Mouse (Mus musculus) midbrain, embryonic 11.5 days (tissue): Measurements from ENCODE around the gene Gm20747. TPM values are rescaled to one million over a fixed set of nuclear protein-coding genes. Genes with fewer than 3 reads are reported as not detected.
"Not testable (repeated sequence)": the region's sequence is repeated elsewhere in the genome, so short reads cannot be mapped to it uniquely, and the experiment has no call there.

Experiments used
- ATAC-seq: fragments of 200-750 bp; cut with Nextera tagmentation; 2 replicates; pipeline ENCODE4 v1.8.0; 2017; ENCODE audit warnings: moderate TSS enrichment, moderate library complexity; ENCODE audit not compliant: low FRiP score
- DNase-seq: peaks from one replicate; pipeline ENCODE4 v3.0.0; 2015; ENCODE audit warnings: low spot score; ENCODE audit errors: missing footprints
- H3K27ac ChIP-seq: fragments of 300-500 bp; sonication (generic); 2 replicates; pipeline ENCODE4 v1.5.1; 2014; ENCODE audit warnings: low read depth, low read length
- H3K27me3 ChIP-seq: fragments of 300-500 bp; sonication (generic); 2 replicates; pipeline ENCODE4 v1.6.1; 2014; ENCODE audit warnings: mild to moderate bottlenecking, low read length, moderate library complexity, mixed read lengths; ENCODE audit not compliant: control insufficient read depth, insufficient read depth
- H3K36me3 ChIP-seq: fragments of 300-500 bp; sonication (generic); 2 replicates; pipeline ENCODE4 v1.6.1; 2014; ENCODE audit warnings: mild to moderate bottlenecking, low read length, moderate library complexity, mixed read lengths; ENCODE audit not compliant: control insufficient read depth, insufficient read depth
- H3K4me1 ChIP-seq: fragments of 300-500 bp; sonication (generic); 2 replicates; pipeline ENCODE4 v1.6.1; 2014; ENCODE audit warnings: low read length; ENCODE audit not compliant: control insufficient read depth, insufficient read depth
- H3K4me2 ChIP-seq: fragments of 300-500 bp; sonication (generic); 2 replicates; pipeline ENCODE4 v1.6.1; 2014; ENCODE audit warnings: mild to moderate bottlenecking, moderate library complexity
- H3K4me3 ChIP-seq: fragments of 300-500 bp; sonication (generic); 2 replicates; pipeline ENCODE4 v1.5.1; 2014; ENCODE audit warnings: low read depth, low read length
- H3K9ac ChIP-seq: fragments of 300-500 bp; sonication (generic); 2 replicates; pipeline ENCODE4 v1.6.1; 2014; ENCODE audit warnings: low read length
- H3K9me3 ChIP-seq: fragments of 300-500 bp; sonication (generic); 2 replicates; pipeline ENCODE4 v1.6.1; 2016; ENCODE audit warnings: low read length; ENCODE audit not compliant: control insufficient read depth
- WGBS: fragments of 180-500 bp; shearing (Covaris S2); extraction: QIAGEN DNeasy Blood & Tissue Kit; methylation state at CpG from one replicate; pipeline ENCODE4 v1.1.7; 2014; 5-methylcytosine and 5-hydroxymethylcytosine counted together
- polyA plus RNA-seq: library from polyadenylated mRNA; unstranded; fragments of >200 nt; fragmentation: Nextera tagmentation; extraction: Ambion mirVana; gene quantifications from 2 replicates; pipeline ENCODE4 v1.2.1, GENCODE M21; 2014

The Gm20747 gene
- not detected in 2 replicates for polyA plus RNA-seq

GRCm38 (mm10) chrY:53418191-53418590 is at the start of gene Gm20747:
Gene Gm20747, minus strand, starts transcription at chrY:53418291.
- WGBS: no CpG with 5 or more reads among the region's 3 CpGs

More at GRCm38 (mm10) chrY:53418191-53418590, at the start of gene Gm20747:
- H3K9me3 ChIP-seq, H3K36me3 ChIP-seq, H3K27me3 ChIP-seq, H3K4me1 ChIP-seq, H3K27ac ChIP-seq, H3K9ac ChIP-seq, DNase-seq, H3K4me2 ChIP-seq, H3K4me3 ChIP-seq, ATAC-seq: not testable (repeated sequence)
